Mouse (Mus musculus) gastrocnemius, postnatal 4 days (tissue): ENCODE measurements around the gene Tlk1. TPM values are rescaled to one million over a fixed set of nuclear protein-coding genes. Genes with fewer than 3 reads are reported as not detected.
"Not testable (repeated sequence)": the region's sequence is repeated elsewhere in the genome, so short reads cannot be mapped to it uniquely, and the experiment has no call there.

Source experiments
- DNase-seq, 2 experiments: peaks; one replicate each; pipeline ENCODE4 v3.0.0; 2021 to 2022; ENCODE audit warnings: low spot score in 2 of 2, mixed read lengths in 2 of 2
- total RNA-seq, 2 experiments: library from RNA; stranded (reverse); gene quantifications; 2 replicates each; pipeline ENCODE4 v1.2.3; 2021

Tlk1 gene
- total RNA-seq, 2 experiments from 2014 or later, result 43.4 to 52.1 TPM

DNA sequence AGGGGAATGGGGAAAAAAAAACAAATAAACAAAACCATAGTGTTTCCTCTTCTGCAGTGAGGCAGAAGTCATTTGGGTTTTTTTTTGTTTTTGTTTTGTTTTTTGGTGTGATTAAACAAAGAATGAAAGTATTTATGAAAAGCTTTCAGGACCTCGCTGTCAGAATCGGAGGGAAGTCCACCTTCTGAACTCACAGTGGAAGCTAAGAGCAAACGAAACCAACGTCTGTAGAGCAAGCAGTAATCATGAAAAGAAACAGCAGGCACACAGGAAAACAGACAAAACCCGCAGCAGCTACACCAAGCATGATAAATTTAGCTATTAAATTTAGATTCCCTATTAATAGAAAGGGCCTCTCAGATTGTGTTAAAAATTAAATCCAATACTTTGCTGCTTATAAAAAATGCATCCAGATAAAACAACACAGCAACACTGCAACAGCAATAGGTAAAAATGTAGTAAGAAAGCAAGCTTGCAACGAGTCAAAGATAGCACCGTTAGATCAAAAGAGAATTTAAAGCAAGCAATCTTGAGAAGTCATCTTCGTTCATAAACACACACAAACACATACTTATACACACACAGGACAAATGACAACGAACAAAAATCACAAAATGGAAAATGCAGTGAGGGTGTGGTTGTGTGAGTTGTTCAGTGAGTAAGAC lies 10.2 kb upstream of the Tlk1 start:
- DNase-seq, result no peak

DNA sequence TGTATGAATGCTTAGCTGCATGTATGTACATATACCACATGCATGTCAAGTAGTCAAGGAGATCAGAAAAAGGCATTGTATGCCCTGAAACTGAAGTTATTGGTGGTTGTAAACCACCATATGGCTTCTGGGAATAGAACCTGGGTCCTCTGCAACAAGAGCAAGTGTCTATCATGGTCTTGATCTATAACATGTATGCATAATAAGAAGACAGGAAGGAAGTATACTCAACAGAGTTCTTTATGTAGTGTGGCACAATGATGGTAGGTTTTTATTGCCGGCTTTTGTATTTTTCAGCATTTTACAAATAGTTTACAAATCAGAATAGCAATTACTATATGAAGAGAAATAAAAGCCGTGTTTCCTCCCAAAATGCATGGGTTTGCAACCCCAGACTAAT lies 9.7 kb upstream of the Tlk1 start:
- no peak for DNase-seq

DNA sequence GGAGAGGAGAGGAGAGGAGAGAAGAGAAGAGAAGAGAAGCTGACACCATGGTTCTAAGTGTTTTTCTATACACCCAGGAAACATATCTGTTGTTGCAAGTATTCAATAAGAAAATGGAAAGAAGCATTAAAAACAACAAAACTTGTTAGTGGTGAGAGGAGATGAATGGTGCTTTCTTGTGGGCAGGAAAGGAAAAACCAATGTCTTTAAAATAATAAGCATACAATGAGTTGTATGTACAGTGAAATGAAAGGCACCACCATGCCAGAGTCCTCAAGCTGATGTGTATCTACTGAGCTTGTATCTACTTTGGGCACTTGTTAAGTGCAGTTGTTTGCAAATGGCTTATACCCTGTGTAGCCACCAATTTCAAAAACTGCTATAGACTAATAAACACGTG lies 7.7 kb upstream of the Tlk1 start:
- DNase-seq, result no peak

DNA sequence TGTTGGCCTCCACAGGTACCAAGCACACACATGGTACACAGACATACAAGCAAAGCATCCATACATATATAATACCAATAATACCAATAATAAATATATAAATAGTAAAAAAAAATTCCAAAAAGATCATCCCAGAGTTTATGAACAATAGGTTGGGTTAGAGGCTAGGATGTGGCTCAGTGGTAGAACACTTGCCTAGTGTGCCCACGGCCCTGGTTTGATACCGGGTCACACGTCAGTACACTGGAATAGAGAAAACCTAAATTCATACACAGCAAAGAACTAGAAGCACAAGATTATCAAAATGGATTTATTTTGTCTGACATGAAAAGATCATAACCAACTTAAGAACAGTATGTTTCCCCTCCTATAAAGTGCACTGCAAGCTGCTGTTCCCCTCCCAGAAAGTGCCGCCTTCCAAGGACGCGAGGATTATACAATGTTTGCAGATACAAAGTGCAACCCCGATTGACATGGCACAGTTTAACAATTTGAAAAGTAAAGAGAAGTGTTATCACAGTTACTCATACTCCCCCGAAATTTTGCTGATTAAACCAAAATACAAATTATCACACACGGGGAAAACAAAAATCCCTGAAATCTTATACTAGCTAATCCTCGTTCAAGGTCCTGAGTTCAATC lies 6.3 kb upstream of the Tlk1 start:
- no peak for DNase-seq

DNA sequence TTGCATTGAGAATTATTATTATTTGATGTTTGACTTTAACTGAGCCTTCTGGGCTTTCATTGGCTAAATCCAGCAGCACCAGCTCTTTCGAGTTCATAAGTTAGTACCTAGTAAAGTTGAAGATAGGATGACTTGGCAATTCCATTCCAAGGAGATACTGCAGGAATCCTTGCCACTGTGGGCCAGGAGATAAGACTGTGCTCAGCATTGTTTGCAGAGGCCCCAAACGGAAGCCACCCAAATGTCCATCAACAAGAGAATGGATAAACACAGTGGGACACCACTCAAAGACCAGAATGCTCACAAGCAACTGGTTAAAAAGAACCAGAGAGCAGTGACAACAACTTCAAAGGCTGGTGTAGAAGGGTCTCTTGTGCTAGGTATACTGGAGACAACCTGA lies 5.2 kb upstream of the Tlk1 start:
- no peak for DNase-seq

DNA sequence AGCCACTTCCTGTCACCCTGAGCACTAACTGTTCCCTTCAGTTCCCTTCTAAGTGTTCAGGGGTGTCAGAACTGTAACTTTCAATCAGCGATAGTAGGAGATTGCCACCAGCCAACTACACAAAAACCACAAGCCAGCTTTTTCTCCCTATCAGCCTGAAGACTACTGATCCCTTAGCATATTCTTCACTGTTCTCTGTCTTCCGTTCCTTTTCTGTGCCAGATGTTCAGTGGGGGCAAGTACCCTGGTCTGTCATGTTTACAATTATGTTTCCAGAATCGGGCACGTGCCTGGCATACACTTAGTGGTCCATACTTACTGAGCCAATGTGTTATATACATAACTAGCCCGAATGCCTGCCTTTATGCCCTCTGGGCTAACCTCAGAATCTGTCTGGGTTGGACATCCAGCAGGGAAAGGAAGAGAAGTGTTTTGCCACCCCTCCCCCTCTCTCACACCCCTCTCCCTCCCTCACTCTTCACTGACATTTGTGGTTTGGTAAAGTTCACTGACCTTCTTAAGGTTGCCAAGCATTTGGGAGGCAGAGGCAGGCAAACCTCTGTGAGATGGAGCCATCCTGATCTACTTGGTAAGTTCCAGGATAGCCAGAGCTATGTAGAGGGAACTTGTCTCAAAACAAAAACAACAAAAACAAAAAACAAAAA lies 4.5 kb upstream of the Tlk1 start:
- DNase-seq, result no peak

DNA sequence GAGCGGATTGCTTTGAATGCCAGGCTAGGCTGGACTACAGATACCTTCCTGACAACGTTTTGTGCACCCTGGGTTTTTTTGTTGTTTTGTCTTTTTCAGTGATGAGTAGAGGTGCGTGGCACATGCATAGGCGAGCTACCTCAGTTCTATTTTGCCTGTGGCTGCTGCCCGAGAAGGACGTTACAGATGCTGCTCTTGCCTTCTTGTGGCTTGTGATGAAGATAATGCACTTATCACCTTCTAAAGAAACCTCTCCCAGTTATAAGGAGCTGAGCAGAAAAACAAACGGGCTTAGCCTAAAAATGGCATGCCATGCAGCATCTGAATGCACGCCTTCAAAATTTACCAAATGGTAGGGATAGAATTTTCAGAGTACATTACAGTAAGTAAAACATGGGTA lies 2.3 kb upstream of the Tlk1 start:
- no peak for DNase-seq

DNA sequence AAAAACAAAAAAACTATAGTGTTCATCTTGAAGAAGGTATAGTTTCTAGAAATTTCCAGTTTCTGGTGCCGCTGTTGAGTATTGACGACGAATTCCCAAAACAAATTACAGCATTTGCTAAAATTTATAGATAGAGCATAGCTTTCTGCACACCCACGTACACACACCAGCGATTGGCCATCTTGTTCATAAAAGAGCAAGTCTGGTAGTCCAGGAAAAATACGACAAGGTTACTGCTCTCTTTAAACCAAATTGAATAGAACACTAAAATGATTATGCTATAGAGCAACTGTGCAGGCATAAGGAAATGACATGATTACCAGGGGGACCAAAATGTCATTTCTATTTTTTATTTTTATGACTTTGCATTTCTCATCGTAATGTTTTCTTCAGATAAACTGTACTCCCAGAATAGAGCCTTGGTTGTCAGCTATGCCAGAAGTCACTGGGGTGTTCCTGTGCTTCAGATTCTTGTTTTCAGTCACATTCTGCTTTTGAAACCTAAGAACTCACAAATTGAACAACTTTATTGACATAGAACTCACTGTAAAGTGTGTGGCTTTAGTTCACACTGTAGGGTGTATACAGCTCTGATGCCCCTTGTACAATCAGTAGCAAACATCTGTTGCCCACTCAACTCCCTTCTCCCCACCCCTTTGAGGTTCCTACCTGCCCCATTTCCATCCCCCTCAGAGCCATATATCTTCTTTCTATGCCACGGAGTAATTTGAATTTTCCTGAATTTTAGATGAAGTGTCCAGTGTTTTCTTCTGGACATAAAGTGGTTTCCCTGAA lies 1.1 kb upstream of the Tlk1 start:
- no peak for DNase-seq

DNA sequence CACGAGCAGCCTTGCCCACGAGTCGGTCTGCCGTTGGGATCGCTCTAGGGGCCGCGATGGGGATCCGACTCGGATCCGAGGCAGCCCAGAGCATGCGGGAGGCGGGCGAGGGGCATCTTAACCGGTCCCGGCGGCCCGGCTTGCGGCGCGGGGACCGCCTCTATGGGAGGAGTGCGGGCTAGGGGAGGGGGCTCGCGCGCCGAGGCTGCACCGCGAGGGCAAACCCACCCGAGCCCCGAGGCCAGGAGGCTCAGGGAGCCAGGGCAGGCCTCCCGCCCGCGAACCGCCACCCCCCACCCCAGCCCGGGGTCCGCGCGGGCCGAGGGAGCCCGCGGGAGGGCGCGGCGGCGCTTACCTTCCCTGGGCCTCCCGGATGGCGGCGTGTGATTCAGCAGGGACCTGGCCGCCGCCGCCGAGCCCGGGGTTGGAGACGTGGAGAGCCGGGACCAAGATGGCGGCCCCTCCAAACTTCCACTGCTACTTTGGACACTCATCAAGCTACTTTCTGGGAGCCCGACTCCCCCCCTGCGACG lies 624 bp downstream of the Tlk1 start:
- DNase-seq, result peak; percentile 57 to 79

DNA sequence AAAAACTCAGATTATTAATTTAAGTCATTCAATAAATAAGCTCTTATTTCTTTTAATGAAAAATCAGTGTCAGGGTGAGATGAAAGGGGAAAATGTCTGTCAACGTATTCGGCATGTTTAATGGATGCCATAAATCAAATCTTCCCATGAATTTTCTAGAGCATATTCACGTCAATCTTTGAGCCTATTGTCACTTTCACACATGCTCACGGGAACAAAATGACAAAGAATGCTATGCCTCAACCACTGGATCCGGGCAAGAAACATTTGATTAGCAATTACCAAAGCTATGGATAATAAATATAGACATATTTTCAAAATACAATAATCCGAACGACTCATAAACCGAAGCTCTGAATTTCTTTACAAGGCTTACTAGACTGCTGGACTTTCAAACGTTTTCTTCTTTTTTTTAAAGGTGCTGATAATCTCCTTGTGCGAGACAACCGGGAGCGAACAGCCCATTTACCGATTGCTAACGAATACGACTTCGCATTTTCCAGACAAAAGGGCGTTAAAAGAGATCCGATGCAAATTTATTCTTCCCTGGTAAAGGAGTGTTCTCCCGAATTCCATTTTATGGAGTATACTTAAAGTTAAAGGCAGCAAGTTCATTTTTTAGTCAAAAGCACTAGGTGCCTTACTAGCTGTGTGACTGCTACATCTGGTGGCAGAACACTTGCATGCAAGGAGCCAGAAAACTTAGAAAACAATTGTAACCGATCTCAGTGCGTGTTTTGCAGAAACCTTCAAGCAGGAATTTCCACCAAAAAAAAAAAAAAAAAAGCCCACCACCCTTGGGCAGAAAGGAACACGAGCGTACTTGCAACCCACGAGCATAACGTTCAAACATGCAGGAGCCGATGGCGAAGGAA lies 1.4 kb downstream of the Tlk1 start:
- DNase-seq, result no peak

DNA sequence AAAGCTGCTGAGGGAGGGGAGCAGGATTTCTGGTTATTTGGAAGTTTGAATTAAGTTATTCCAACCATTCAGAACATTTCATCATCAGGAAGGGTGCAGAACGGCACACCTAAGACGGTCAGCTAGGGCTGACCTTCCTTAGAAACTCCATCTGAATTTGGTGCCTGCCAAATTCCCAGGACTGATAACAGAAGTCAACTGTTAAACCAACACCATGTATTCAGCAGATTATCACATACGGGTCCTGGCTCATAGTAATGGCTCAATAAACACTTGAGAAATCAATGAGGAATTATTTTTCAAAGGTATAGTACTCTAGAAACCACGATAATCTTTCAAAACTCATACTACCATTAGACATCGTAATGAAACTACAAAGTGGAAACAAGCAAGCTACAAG lies 2.1 kb downstream of the Tlk1 start:
- DNase-seq, result no peak

DNA sequence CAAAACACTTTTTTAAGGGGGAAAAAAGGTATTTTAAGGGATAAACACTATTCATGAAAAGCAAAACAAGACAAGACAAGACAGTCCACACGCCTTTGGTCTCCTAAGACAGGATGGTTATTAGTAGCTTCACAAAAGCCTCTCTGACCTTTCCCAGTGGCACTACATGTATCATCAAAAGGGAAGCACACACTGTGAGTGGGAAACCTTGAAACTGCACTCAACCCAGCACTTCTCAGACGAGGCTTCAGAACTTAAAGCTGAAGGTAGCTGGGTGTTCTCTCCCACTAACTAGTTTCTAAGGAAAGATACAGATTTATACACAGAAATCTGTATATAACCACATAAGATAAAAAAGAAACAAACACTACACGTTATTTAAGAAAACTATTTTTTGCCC lies 8.6 kb downstream of the Tlk1 start:
- no peak for DNase-seq

DNA sequence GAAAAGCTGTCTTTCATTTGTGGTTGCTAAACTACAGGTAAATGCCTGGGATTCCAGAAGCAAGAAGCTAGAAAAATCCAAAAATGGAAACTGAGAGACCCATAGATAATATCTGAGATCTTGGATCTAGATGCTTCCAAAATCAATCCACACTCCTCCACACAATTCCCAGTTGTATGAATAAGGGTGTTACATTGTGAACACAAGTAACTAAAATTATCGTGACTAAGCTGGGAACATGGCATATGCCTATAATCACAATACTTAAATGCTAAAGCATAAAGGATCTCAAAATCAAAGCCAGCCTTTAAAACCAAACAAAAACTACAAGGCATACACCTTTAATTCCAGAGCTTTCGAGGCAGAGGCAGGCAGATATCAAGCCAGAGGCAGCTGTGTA lies 9.5 kb downstream of the Tlk1 start:
- DNase-seq, result no peak

DNA sequence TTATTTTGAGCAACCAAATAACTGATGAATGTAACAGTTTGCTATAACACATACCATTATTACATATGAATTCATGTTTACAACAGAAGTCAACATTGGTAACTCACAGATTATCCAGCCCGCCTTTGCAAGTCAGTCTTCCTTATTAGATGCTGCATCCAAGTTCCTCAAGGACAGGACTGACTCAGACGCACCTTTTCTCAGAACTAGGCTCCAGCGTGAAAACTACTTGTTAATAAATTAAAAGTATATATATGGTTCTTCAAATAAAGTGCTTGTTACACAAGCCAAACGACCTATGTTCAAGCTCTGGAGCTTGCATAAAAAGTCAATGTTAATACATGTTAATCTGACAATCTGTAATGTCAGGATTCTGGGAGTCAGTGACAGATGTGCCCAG lies 11.9 kb downstream of the Tlk1 start:
- no peak for DNase-seq

DNA sequence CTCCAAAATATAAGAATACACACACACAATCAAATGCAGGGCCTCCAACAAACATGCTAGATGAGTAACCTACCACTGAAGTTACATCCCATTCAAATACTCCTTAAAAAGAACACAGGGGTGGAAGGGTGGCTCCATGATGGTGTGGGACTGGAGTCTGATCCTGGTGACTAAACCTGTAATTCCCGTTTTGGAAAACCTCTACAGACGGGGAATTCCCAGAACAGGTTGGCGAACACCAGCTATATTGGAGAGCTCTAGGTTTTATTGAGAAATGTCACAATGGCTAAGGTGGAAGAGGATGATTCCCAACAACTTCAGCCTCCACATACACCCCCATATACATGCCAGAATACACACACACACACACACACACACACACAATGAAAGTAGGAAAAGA lies 14.1 kb downstream of the Tlk1 start:
- DNase-seq, result no peak

DNA sequence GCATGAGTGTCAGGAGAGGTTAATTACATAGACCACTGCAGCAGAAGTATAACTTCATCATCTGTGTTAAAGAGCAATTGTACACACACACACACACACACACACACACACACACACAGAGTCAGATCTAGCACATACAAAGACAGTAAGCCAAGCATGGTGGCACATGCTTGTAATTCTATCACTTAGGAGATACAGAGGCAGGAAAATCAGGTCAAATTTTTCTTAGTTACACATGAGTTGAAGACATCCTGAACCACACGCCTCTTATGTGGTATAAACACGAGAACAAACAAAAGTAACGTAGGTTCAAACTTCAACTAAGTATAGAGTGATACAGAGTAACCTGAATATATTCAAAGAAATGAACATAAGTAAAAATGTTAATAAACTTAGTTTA lies 15.6 kb downstream of the Tlk1 start:
- no peak for DNase-seq

DNA sequence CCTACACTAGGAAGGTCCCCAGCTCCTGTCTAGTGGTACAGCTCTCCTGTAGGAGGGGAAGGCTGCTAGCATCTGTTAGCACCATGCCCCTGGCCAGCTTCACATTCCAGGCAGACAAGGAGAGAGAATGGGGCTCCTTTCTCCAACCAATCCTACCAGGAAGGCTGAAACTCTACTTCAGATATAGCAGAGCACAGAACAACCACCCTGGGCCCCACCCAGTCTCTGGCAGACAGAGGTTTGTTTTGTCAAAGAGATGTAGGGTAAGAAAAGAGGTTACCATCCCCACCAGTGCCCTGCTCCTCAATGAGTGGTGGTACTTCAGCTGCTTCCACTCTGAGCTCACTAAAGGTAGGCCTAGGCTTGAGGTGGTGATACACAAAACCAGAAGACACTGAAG lies 16.8 kb downstream of the Tlk1 start:
- no peak for DNase-seq

DNA sequence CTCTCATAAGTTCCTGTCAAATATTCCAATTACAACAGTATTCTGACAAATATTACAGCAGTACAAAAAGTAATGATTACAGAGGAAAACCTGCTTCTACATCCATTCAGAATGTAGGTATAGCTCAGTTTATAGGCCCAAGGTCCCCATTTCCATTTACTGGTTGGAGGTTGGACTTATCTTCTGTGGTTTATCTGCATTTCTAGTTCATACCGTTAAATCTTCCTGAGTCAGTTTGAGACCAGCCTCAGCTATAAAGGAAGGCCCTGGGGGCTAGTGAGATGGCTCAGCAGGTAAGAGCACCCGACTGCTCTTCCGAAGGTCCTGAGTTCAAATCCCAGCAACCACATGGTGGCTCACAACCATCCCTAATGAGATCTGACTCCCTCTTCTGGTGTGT lies 17.9 kb downstream of the Tlk1 start:
- not testable (repeated sequence) for DNase-seq

DNA sequence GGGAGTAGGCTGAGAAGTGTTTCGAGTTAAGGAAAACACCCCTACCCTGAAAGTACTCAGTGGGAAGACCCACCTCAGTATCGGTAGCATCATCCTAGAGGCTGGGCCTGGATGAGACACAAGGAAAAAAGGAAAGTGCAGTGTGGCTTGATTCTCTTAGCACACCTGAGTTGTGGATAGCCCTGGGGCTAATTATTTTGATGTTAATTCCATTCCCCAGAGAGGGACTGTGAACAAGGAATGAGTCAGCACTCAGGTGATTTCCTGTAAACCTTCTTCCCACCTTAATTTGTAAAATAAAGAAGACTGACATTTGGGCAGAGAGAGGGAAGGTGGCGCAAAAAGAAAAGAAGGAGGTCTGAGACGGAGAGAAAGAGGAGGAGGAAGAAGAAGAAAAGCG lies 19.5 kb downstream of the Tlk1 start:
- DNase-seq, result no peak

DNA sequence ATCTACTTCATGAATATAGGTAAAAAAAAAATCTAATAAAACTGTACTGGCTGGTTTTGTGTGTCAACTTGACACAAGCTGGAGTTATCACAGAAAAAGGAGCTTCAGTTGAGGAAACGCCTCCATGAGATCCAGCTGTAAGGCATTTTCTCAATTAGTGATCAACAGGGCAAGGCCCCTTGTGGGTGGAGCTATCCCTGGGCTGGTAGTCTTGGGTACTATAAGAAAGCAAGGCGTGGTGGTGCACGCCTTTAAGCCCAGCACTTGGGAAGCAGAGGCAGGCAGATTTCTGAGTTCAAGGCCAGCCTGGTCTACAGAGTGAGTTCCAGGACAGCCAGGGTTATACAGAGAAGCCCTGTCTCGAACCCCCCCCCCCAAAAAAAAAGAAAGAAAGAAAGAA lies 21.8 kb downstream of the Tlk1 start:
- DNase-seq, result not testable (repeated sequence)

DNA sequence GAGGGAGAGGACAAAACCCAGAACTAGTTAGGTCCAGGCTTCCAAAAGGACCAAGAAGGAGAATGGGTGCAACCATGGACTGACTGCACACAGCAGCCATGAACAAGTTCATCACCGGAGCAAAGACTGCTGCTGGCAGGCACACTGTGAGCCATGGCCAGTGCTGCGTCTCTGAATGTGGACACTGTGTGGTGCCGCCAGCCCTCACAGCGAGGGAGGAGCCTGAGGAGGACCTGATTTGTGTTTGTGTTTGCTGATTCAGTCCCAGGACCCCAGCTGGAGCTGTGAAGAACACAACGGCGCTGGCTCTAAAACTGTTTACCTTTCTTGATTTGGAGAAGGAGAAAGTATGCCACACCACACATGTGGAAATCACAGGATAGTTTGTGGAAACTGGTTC lies 22.9 kb downstream of the Tlk1 start:
- DNase-seq, result no peak
